Mouse (Mus musculus) 416B (cell line): ENCODE results near the gene Sort1.
"Not testable (repeated sequence)": the region's sequence is repeated elsewhere in the genome, so short reads cannot be mapped to it uniquely, and the experiment has no call there.

Experiments used
- DNase-seq: peaks from one replicate; pipeline ENCODE4 v3.0.0; 2011; ENCODE audit warnings: low read depth

Sort1 gene

GRCm38 (mm10) chr3:108283781-108284601 lies at the start of gene Sort1:
Sort1 (plus strand) TSS chr3:108284082.
- peak; percentile 89 for DNase-seq

GRCm38 (mm10) chr3:108237474-108238102 lies 46.3 kb upstream of the Sort1 start:
- peak; percentile 29 for DNase-seq

GRCm38 (mm10) chr3:108241243-108241839 lies 42.5 kb upstream of the Sort1 start:
- DNase-seq: no peak

- no peak for DNase-seq
Observed at GRCm38 (mm10) chr3:108246857-108247256, 37.0 kb upstream of the Sort1 start.

DNA sequence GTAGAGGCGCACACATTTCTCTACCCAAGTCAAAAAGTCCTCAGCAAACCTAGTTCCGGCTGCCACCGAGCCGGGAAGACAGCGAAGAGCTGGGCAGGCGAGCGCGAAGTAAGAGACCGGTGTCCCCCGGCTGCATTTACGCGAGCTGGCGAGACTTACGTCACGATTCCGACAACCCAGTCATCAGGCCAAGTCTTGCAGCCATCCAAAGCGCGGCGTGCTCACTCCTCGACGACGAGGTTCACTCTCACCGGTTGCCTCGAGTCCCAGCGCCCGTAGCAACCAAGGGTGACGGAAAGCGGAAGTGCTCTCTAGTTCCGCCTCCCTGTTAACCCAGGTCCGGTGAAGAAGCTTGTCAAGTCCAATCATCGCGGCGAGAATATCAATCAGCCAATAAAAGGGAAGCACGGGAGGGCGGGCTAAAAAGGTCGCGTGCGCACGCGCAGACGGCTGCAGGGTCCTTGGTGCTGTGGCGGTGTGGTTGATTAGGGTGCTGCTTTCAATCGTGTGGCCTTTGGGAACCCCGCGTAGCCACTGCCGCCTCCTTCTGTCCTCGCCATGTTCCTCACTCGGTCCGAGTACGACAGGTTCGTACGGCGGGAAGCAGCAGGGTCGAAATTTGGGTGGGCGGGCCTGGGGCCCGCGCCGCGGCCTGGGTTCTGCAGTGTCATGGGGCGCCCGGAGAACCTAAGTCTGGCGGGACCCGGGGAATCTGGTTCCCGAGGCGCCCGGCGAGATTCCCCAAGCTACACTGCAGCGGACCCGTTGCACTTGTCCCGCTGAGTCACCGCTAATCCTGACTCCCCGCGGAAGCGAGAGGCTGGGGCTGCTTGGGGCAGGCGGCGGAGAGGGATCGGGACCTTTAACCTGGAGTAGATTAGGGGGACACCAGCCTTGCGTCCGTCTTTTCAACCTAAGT lies 26.9 kb upstream of the Sort1 start, which contains the start of gene Psma5:
Psma5 (plus strand) TSS at position 208 of the 919 bp plus-strand sequence.
- peak; percentile 99 for DNase-seq

DNA sequence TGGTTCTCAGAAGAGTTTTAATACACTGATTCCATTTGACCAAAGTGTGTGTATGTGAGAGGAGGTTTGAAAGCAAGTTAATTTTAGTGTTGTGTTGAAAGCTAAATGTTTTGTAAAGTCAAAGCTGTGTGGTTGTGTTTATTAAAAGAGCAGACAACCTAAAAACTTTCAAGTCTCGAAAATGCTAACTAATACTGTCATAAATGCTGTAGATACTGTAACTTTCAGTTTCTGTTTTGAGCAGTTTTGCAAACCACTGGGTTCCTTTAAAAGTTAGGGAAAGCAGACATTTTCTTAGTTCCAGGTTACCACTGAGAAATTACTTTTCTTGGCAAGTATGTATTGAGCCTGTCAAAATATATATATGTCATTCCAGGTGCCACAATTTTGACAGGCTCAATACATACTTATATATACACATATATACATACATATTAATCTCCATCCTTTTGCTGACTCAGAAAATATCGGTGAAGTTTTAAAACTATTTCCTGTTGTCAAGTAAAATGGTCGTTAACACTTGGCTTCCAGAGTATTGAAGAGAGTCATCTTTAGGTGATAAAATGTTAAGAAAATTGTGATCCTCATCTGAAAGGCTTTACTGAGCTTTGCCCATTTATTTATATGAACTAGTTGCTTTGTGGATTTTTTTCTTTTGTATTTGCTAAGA lies 25.9 kb upstream of the Sort1 start:
- peak; percentile 51 for DNase-seq

- DNase-seq: peak; percentile 81
Observed at GRCm38 (mm10) chr3:108259319-108259718, 24.6 kb upstream of the Sort1 start.

- DNase-seq: not testable (repeated sequence)
Observed at GRCm38 (mm10) chr3:108279495-108279894, 4.4 kb upstream of the Sort1 start.

- peak; percentile 86 for DNase-seq
Observed at GRCm38 (mm10) chr3:108282401-108283240, 1.3 kb upstream of the Sort1 start.

GRCm38 (mm10) chr3:108283241-108283561 lies 681 bp upstream of the Sort1 start:
- DNase-seq: peak; percentile 47

DNA sequence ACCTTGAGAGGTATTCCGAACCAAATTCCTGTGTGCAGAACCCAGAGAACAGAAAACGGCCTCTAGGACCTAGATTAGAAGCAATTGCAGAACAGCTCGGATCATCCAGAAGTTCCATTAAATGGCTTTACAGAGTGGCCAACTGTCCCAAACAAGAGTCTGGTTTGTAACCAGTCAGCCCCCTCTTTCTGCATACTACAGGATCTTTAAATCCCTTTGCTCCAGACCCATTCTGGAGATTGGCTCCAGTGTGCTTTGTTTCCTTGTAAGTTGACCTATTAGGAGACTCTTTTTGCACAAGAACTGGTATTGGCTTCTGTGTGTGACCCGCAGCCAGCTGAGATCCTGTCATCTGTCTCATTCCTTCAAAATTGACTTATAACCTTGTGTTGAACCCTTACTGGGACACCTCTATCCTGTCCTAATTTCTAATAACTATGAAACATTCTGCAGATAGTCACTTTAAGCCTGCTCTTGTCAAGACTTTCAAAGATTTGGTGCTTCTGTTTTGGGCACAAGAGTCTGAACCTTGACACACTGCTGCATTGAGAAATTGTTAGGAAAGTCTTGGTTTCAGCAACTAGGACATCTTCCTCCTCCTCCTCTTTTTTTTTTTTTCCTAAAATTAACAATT lies 1.3 kb downstream of the Sort1 start:
- DNase-seq: no peak

- no peak for DNase-seq
Observed at GRCm38 (mm10) chr3:108286671-108287439, 3.0 kb downstream of the Sort1 start.

- no peak for DNase-seq
Observed at GRCm38 (mm10) chr3:108287811-108288805, 4.2 kb downstream of the Sort1 start.

- DNase-seq: no peak
Observed at GRCm38 (mm10) chr3:108289311-108290130, 5.6 kb downstream of the Sort1 start.

DNA sequence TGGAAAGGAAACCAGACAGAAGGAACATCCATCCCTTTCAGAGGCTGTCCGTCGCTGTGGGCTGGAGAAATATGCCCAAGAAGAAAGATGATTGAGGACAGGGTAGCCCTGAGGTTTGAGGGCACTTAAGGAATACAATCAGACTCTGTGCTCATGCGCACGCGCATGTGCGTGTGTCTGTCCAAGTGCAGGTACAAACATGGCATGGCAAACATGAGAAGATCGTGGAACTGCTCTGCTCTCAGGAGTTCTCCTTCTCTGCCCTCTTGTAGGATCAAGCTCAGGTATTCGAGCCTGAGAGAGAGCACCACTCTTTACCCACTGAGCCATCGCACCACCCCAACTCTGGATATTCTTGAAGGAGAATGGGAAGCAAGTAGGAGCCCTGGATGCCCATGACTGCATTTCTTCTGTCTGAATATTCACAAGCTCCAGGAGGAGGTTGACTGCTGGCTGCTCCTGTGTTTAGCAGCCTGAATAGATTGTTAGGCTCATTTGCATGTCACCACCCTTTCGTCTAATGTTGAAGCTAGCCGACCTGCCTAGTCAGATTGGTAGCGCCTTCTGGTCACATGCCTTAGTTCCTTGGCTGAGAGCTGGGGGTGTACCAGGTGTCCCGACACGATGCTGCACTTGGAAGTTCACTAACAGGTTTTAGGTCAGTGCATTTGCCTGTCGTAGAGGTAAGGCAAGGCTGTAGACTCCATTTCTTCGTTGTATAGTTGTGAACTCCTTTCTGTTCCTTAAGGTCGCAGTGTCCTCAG lies 7.3 kb downstream of the Sort1 start:
- DNase-seq: no peak

DNA sequence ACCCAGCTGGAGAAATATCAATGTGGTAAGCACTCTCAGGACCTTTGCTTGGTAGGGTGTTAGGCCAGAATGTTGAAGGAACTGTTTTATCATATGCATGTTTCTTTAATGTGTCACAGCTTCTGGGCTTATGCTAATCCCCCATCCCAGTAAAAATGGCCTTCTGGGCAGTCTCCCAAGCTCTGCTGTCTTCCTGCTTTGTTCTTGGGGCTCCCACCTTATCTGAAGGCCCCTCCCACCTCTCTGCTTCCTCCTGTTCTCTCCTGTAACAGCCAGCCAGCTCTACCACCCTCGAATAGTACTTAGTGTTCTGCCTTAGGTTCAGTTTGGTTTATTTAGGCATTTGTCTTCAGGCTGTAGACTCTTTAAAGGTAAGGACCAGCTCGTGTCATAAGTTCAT lies 10.5 kb downstream of the Sort1 start:
- DNase-seq: no peak
